Mouse (Mus musculus) neural tube, embryonic 10.5 days (tissue): Measurements from ENCODE around the gene Pdlim5.
"Not testable (repeated sequence)": the region's sequence is repeated elsewhere in the genome, so short reads cannot be mapped to it uniquely, and the experiment has no call there.

Experiments used
- DNase-seq: peaks from one replicate; pipeline ENCODE4 v3.0.0-alpha.2; 2017; ENCODE audit warnings: low spot score; ENCODE audit errors: extremely low spot score

Gene Pdlim5

DNA sequence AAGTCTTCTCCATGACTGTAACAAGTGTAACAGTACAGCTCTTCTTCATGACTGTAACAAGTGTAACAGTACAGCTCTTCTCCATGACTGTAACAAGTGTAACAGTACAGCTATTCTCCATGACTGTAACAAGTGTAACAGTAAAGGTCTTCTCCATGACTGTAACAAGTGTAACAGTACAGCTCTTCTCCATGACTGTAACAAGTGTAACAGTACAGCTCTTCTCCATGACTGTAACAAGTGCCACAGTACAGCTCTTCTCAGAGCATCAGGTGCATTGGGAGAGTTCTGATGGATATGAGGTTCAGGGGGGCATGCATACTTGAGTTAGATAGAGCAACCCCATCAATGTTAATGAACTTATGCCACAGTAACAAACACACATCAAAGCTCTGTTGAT, 203.9 kb downstream of the Pdlim5 start:
- not testable (repeated sequence) for DNase-seq
